Comparison of ENCODE assay signal across 19 mouse cellular contexts in genomic region chr6:99619964-99620363, GRCm38 (mm10). TPM values are rescaled to one million over a fixed set of nuclear protein-coding genes. Genes with fewer than 3 reads are reported as not detected.
DNase-seq lines count a peak whose midpoint lies in the region; ATAC-seq and TF ChIP-seq lines count a peak whose summit lies in the region.
"Had no signal": no experiment of that assay in that cellular context is flagged by ENCODE, and none has a peak within 500 bp of the region (broad histone marks: within the 10 kb centered on the region; RNA-seq: fewer than 3 reads in every experiment).

No protein-coding gene starts in this region.

- 36% methylated on average over 8 of the region's 8 CpGs for WGBS in kidney, postnatal 0 days
- 50% methylated on average over 8 of the region's 8 CpGs for WGBS in embryonic facial prominence, embryonic 14.5 days
- 53% methylated on average over 8 of the region's 8 CpGs for WGBS in limb, embryonic 11.5 days
- 47% methylated on average over 8 of the region's 8 CpGs for WGBS in stomach, embryonic 16.5 days
- WGBS in liver, postnatal 0 days (ENCODE audit: insufficient replicate concordance) = 42% methylated on average over 8 of the region's 8 CpGs

- H3K27me3 ChIP-seq in kidney, postnatal 0 days (ENCODE audit: insufficient read depth, low read length) = no peaks in the 10 kb centered on the region
- no peaks in the 10 kb centered on the region for H3K27me3 ChIP-seq in embryonic facial prominence, embryonic 14.5 days (replicated peaks; ENCODE audit: control insufficient read depth, insufficient read depth, low read length)
- H3K27me3 ChIP-seq in limb, embryonic 11.5 days (ENCODE audit: control insufficient read depth, insufficient read depth, low read length) = no peaks in the 10 kb centered on the region
- no peaks in the 10 kb centered on the region for H3K27me3 ChIP-seq in stomach, embryonic 16.5 days (ENCODE audit: control insufficient read depth, insufficient read depth, low read length)
- no peaks in the 10 kb centered on the region for H3K27me3 ChIP-seq in liver, postnatal 0 days (ENCODE audit: insufficient read depth, low read length)
- H3K27me3 ChIP-seq: heart, embryonic 15.5 days; liver, embryonic 12.5 days had no signal

- TF ChIP-seq EP300 in liver, postnatal 0 days (IDR thresholded peaks at IDR 0.05; ENCODE audit: low read depth) = no peak

- H3K9ac ChIP-seq in kidney, postnatal 0 days (ENCODE audit: low read depth, low read length) = no peak overlapping the region
- no peak overlapping the region for H3K9ac ChIP-seq in embryonic facial prominence, embryonic 14.5 days (ENCODE audit: low read depth, low read length)
- no peak overlapping the region for H3K9ac ChIP-seq in limb, embryonic 11.5 days (ENCODE audit: low read length)
- no peak overlapping the region for H3K9ac ChIP-seq in stomach, embryonic 16.5 days (ENCODE audit: low read length)
- H3K9ac ChIP-seq in liver, postnatal 0 days (replicated peaks) = no peak overlapping the region
- H3K9ac ChIP-seq: heart, embryonic 15.5 days; liver, embryonic 12.5 days; midbrain, embryonic 13.5 days; neural tube, embryonic 15.5 days had no signal

- no peaks in the 10 kb centered on the region for H3K9me3 ChIP-seq in kidney, postnatal 0 days (replicated peaks; ENCODE audit: low read length)
- no peaks in the 10 kb centered on the region for H3K9me3 ChIP-seq in embryonic facial prominence, embryonic 14.5 days (ENCODE audit: control insufficient read depth, low read length)
- no peaks in the 10 kb centered on the region for H3K9me3 ChIP-seq in limb, embryonic 11.5 days (ENCODE audit: control insufficient read depth, low read length)
- H3K9me3 ChIP-seq in stomach, embryonic 16.5 days (replicated peaks; ENCODE audit: control insufficient read depth, low read length) = no peaks in the 10 kb centered on the region
- no peaks in the 10 kb centered on the region for H3K9me3 ChIP-seq in liver, postnatal 0 days (ENCODE audit: low read length)
- H3K9me3 ChIP-seq: heart, embryonic 15.5 days; hindbrain, embryonic 10.5 days; liver, embryonic 12.5 days; midbrain, embryonic 13.5 days; neural tube, embryonic 15.5 days had no signal

- no peak for TF ChIP-seq CTCF in kidney, postnatal 0 days (IDR thresholded peaks at IDR 0.05; ENCODE audit: low read depth)
- no peak for TF ChIP-seq CTCF in liver, postnatal 0 days (IDR thresholded peaks at IDR 0.05; ENCODE audit: low read depth)

- H3K27ac ChIP-seq in kidney, postnatal 0 days = no peak overlapping the region; the same call in 1 of the 2 replicates
- peak overlapping the region; percentile 48; the same call in 1 of the 2 replicates for H3K27ac ChIP-seq in embryonic facial prominence, embryonic 14.5 days (replicated peaks; ENCODE audit: low read depth, low read length)
- peak overlapping the region; percentile 23; the same call in 1 of the 2 replicates for H3K27ac ChIP-seq in limb, embryonic 11.5 days (replicated peaks; ENCODE audit: low read depth, low read length)
- peak overlapping the region; percentile 41; the same call in 1 of the 2 replicates for H3K27ac ChIP-seq in stomach, embryonic 16.5 days (ENCODE audit: low read length)
- no peak overlapping the region for H3K27ac ChIP-seq in liver, postnatal 0 days (ENCODE audit: low read depth)
- H3K27ac ChIP-seq: heart, embryonic 15.5 days; hindbrain, embryonic 10.5 days; hindbrain, postnatal 0 days; liver, embryonic 12.5 days; midbrain, embryonic 13.5 days; neural tube, embryonic 15.5 days had no signal

- no peak for ATAC-seq in kidney, postnatal 0 days (replicated peaks; ENCODE audit: low FRiP score, low read depth)
- ATAC-seq in embryonic facial prominence, embryonic 14.5 days (ENCODE audit: low read depth) = no peak
- ATAC-seq in limb, embryonic 11.5 days (ENCODE audit: insufficient number of reproducible peaks, low FRiP score, low TSS enrichment, low read depth) = no peak
- no peak for ATAC-seq in stomach, embryonic 16.5 days (ENCODE audit: insufficient read depth, low FRiP score)
- no peak for ATAC-seq in liver, postnatal 0 days
- ATAC-seq: forebrain, embryonic 14.5 days; hindbrain, postnatal 0 days; liver, embryonic 12.5 days; midbrain, embryonic 13.5 days had no signal

- no peak overlapping the region for H3K4me3 ChIP-seq in kidney, postnatal 0 days (replicated peaks; ENCODE audit: low read depth, low read length)
- no peak overlapping the region for H3K4me3 ChIP-seq in embryonic facial prominence, embryonic 14.5 days (ENCODE audit: low read depth, low read length)
- H3K4me3 ChIP-seq in limb, embryonic 11.5 days (ENCODE audit: low read depth, low read length) = no peak overlapping the region
- H3K4me3 ChIP-seq in stomach, embryonic 16.5 days (replicated peaks; ENCODE audit: low read length) = no peak overlapping the region
- no peak overlapping the region for H3K4me3 ChIP-seq in liver, postnatal 0 days (ENCODE audit: low read depth, low read length)
- H3K4me3 ChIP-seq: erythroblast, embryonic 14.5 days; heart, embryonic 15.5 days; hindbrain, embryonic 10.5 days; liver, embryonic 12.5 days; midbrain, embryonic 13.5 days; neural tube, embryonic 15.5 days had no signal

- H3K4me2 ChIP-seq in kidney, postnatal 0 days (ENCODE audit: low read length) = peak overlapping the region; percentile 21
- no peak overlapping the region for H3K4me2 ChIP-seq in embryonic facial prominence, embryonic 14.5 days (ENCODE audit: low read depth, low read length)
- H3K4me2 ChIP-seq in limb, embryonic 11.5 days (ENCODE audit: low read depth, severe bottlenecking) = no peak overlapping the region
- 0 out of 2 replicates have a peak overlapping the region, but pooled peaks have one; percentile 27 for H3K4me2 ChIP-seq in stomach, embryonic 16.5 days (ENCODE audit: low read depth, low read length)
- H3K4me2 ChIP-seq in liver, postnatal 0 days (ENCODE audit: low read depth, low read length) = no peak overlapping the region
- H3K4me2 ChIP-seq: heart, embryonic 15.5 days; liver, embryonic 12.5 days; midbrain, embryonic 13.5 days; neural tube, embryonic 15.5 days had no signal

- peak; percentile 32 for DNase-seq in kidney, postnatal 0 days (ENCODE audit: low spot score)
- DNase-seq in kidney, postnatal 36 days = no peak
- no peak for DNase-seq in embryonic facial prominence, embryonic 14.5 days (ENCODE audit: low spot score)
- DNase-seq in limb, embryonic 11.5 days (ENCODE audit: low spot score) = peak; percentile 43
- DNase-seq in liver, postnatal 0 days = no peak
- DNase-seq in cerebellum, adult 8-10 months = no peak
- DNase-seq: cerebellum, adult 9-11 months; gastrocnemius, postnatal 14 days; kidney, adult 18-20 months; right cerebral cortex, postnatal 25 days had no signal

- no peaks in the 10 kb centered on the region; the same call in 1 of the 2 replicates for H3K4me1 ChIP-seq in kidney, postnatal 0 days (replicated peaks; ENCODE audit: insufficient read depth, low read length)
- peaks cover 23% of the 10 kb centered on the region for H3K4me1 ChIP-seq in embryonic facial prominence, embryonic 14.5 days (ENCODE audit: control insufficient read depth, insufficient read depth, low read length)
- peaks cover 25% of the 10 kb centered on the region for H3K4me1 ChIP-seq in limb, embryonic 11.5 days (ENCODE audit: control insufficient read depth, insufficient read depth, low read length)
- H3K4me1 ChIP-seq in stomach, embryonic 16.5 days (ENCODE audit: control insufficient read depth, insufficient read depth, low read length) = peaks cover 22% of the 10 kb centered on the region
- 0 out of 2 replicates have a peak, but pooled peaks cover 2% of the 10 kb centered on the region for H3K4me1 ChIP-seq in liver, postnatal 0 days (ENCODE audit: insufficient read depth)
- H3K4me1 ChIP-seq: liver, embryonic 12.5 days had no signal

- no peaks in the 10 kb centered on the region for H3K36me3 ChIP-seq in kidney, postnatal 0 days (ENCODE audit: insufficient read depth, low read length)
- H3K36me3 ChIP-seq in embryonic facial prominence, embryonic 14.5 days (ENCODE audit: control insufficient read depth, insufficient read depth, low read length) = no peaks in the 10 kb centered on the region
- no peaks in the 10 kb centered on the region for H3K36me3 ChIP-seq in limb, embryonic 11.5 days (ENCODE audit: control insufficient read depth, insufficient read depth, low read length)
- no peaks in the 10 kb centered on the region for H3K36me3 ChIP-seq in stomach, embryonic 16.5 days (ENCODE audit: control insufficient read depth, insufficient read depth, low read length)
- H3K36me3 ChIP-seq in liver, postnatal 0 days (replicated peaks; ENCODE audit: insufficient read depth, low read length) = no peaks in the 10 kb centered on the region
- H3K36me3 ChIP-seq: heart, embryonic 15.5 days; hindbrain, embryonic 10.5 days; liver, embryonic 12.5 days; midbrain, embryonic 13.5 days; neural tube, embryonic 15.5 days had no signal

RNA-seq across cellular contexts. Expression of gene Eif4e3, which starts 46.6 kb away (rescaled TPM):
- 16.4 and 17.0 TPM in 2 replicates for polyA plus RNA-seq in kidney, postnatal 0 days (2015; fragmentation: Nextera tagmentation; extraction: Ambion mirVana)
- 11.2 and 12.1 TPM in 2 replicates for polyA plus RNA-seq in embryonic facial prominence, embryonic 14.5 days (2014; fragmentation: Nextera tagmentation; extraction: Ambion mirVana)
- polyA plus RNA-seq in limb, embryonic 11.5 days (2014; fragmentation: Nextera tagmentation; extraction: Ambion mirVana) = 17.6 and 22.7 TPM in 2 replicates
- 10.9 and 11.3 TPM in 2 replicates for polyA plus RNA-seq in stomach, embryonic 16.5 days (2015; fragmentation: Nextera tagmentation; extraction: Ambion mirVana)
- 3.8 and 4.3 TPM in 2 replicates for polyA plus RNA-seq in liver, postnatal 0 days (2015; fragmentation: Nextera tagmentation; extraction: Ambion mirVana)
- polyA plus RNA-seq: erythroblast, embryonic 14.5 days had no signal

RNA-seq across cellular contexts. Expression of gene Gm20696, which starts 46.6 kb away (rescaled TPM):
- polyA plus RNA-seq in kidney, postnatal 0 days (2015; fragmentation: Nextera tagmentation; extraction: Ambion mirVana) = 1.7 and 1.8 TPM in 2 replicates
- polyA plus RNA-seq in embryonic facial prominence, embryonic 14.5 days (2014; fragmentation: Nextera tagmentation; extraction: Ambion mirVana) = 2.6 and 3.0 TPM in 2 replicates
- 3.1 and 4.0 TPM in 2 replicates for polyA plus RNA-seq in limb, embryonic 11.5 days (2014; fragmentation: Nextera tagmentation; extraction: Ambion mirVana)
- 1.9 and 2.0 TPM in 2 replicates for polyA plus RNA-seq in stomach, embryonic 16.5 days (2015; fragmentation: Nextera tagmentation; extraction: Ambion mirVana)
- 0.86 and 1.2 TPM in 2 replicates for polyA plus RNA-seq in liver, postnatal 0 days (2015; fragmentation: Nextera tagmentation; extraction: Ambion mirVana)
- polyA plus RNA-seq: erythroblast, embryonic 14.5 days had no signal

Comparison
In these comparisons a context has a peak if more than half of its experiments do, and no peak if none do; other contexts are left out.
1. DNase-seq: peak in kidney, postnatal 0 days (single experiment) and limb, embryonic 11.5 days (single experiment); none in kidney, postnatal 36 days (0 of 2), embryonic facial prominence, embryonic 14.5 days (single experiment), liver, postnatal 0 days (single experiment) and cerebellum, adult 8-10 months (single experiment).
2. H3K27ac ChIP-seq: peak in embryonic facial prominence, embryonic 14.5 days (single experiment), limb, embryonic 11.5 days (single experiment) and stomach, embryonic 16.5 days (single experiment); none in kidney, postnatal 0 days (single experiment) and liver, postnatal 0 days (single experiment).
3. H3K4me2 ChIP-seq: peak in kidney, postnatal 0 days (single experiment) and stomach, embryonic 16.5 days (single experiment); none in embryonic facial prominence, embryonic 14.5 days (single experiment), limb, embryonic 11.5 days (single experiment) and liver, postnatal 0 days (single experiment).